Comparison of ENCODE assay signal across 10 mouse cellular contexts in genomic region chr1:133961281-133962134, GRCm38 (mm10). TPM values are rescaled to one million over a fixed set of nuclear protein-coding genes. Genes with fewer than 3 reads are reported as not detected.
DNase-seq lines count a peak whose midpoint lies in the region; ATAC-seq and TF ChIP-seq lines count a peak whose summit lies in the region.
"Had no signal": no experiment of that assay in that cellular context is flagged by ENCODE, and none has a peak within 500 bp of the region (broad histone marks: within the 10 kb centered on the region; RNA-seq: fewer than 3 reads in every experiment).

No protein-coding gene starts in this region.

- peak overlapping the region; percentile 62 for H3K4me2 ChIP-seq in heart, embryonic 15.5 days

- 12% methylated on average over 18 of the region's 18 CpGs for WGBS in heart, embryonic 15.5 days
- WGBS in lung, adult 2 months: 17% methylated on average over 18 of the region's 18 CpGs

- TF ChIP-seq CTCF in left cerebral cortex, adult 2 months (IDR thresholded peaks at IDR 0.05): peak; percentile 54
- TF ChIP-seq CTCF in embryonic fibroblast, embryonic 13.5 days (IDR thresholded peaks at IDR 0.05; ENCODE audit: borderline replicate concordance, insufficient read depth, low read length): peak; percentile 68; the same call in 1 of the 2 replicates
- TF ChIP-seq CTCF in lung, adult 2 months (IDR thresholded peaks at IDR 0.05; ENCODE audit: insufficient read depth, low read length): peak; percentile 70

- no peaks in the 10 kb centered on the region for H3K9me3 ChIP-seq in heart, embryonic 15.5 days (replicated peaks)

- no peak overlapping the region for H3K27ac ChIP-seq in left cerebral cortex, adult 2 months
- H3K27ac ChIP-seq in embryonic fibroblast, embryonic 13.5 days (ENCODE audit: insufficient read depth, low read length): peak overlapping the region; percentile 12
- H3K27ac ChIP-seq in heart, embryonic 15.5 days: peak overlapping the region; percentile 79

- H3K27me3 ChIP-seq in heart, embryonic 15.5 days: no peaks in the 10 kb centered on the region

- intact Hi-C loops in left cerebral cortex, adult 2 months (cut with DNase I): loop anchor here (1.0 kb wide), 1 partner anchor 87 kb away; no protein-coding TSS in a partner anchor

- no peak for TF ChIP-seq POLR2A in embryonic fibroblast, embryonic 13.5 days (IDR thresholded peaks at IDR 0.05; ENCODE audit: low read depth, low read length)
- TF ChIP-seq POLR2A in lung, adult 2 months (IDR thresholded peaks at IDR 0.05; ENCODE audit: borderline replicate concordance, extremely low read depth, low read depth, low read length): no peak

- peaks cover 10% of the 10 kb centered on the region for H3K4me1 ChIP-seq in embryonic fibroblast, embryonic 13.5 days (ENCODE audit: control insufficient read depth, insufficient read depth, low read length)
- peaks cover 27% of the 10 kb centered on the region for H3K4me1 ChIP-seq in heart, embryonic 15.5 days (replicated peaks)
- peaks cover 10% of the 10 kb centered on the region for H3K4me1 ChIP-seq in lung, adult 2 months (ENCODE audit: control insufficient read depth, insufficient read depth, low read length)

- ATAC-seq in heart, embryonic 15.5 days (replicated peaks; ENCODE audit: insufficient number of reproducible peaks, insufficient read depth, low FRiP score, low read depth): peak; percentile 92
- ATAC-seq in inflammation-experienced regulatory T-cells, adult 6 months: no peak

- no peak overlapping the region for H3K4me3 ChIP-seq in left cerebral cortex, adult 2 months
- no peak overlapping the region for H3K4me3 ChIP-seq in embryonic fibroblast, embryonic 13.5 days (ENCODE audit: insufficient read depth, low read length)
- H3K4me3 ChIP-seq in heart, embryonic 15.5 days: peak overlapping the region; percentile 29
- no peak overlapping the region for H3K4me3 ChIP-seq in lung, adult 2 months (replicated peaks; ENCODE audit: extremely low read depth, low read depth, low read length)

- DNase-seq in left cerebral cortex, adult 2 months (ENCODE audit: extremely low spot score in 1 of 2, low spot score in 2 of 2): peak; percentile 29 to 32
- no peak for DNase-seq in left cerebral cortex, adult 8-10 months (ENCODE audit: low spot score in 2 of 2)
- peak; percentile 96 for DNase-seq in kidney, postnatal 10 days
- peak; percentile 76 for DNase-seq in lung, adult 2 months
- DNase-seq in ovary, adult 18-20 months (ENCODE audit: low spot score): peak; percentile 75

- H3K36me3 ChIP-seq in heart, embryonic 15.5 days: no peaks in the 10 kb centered on the region

- peak overlapping the region; percentile 46; the same call in 1 of the 2 replicates for H3K9ac ChIP-seq in heart, embryonic 15.5 days

RNA-seq across cellular contexts. Expression of gene Prelp, which starts 40.3 kb away (rescaled TPM):
- total RNA-seq in left cerebral cortex, adult 2 months (2021): 10 to 100 TPM; 10.8 to 11.6 TPM
- 10 to 100 TPM in 2 of 4 experiments, 1 to 10 TPM in 2; 9.9 to 13.9 (median 11.0) TPM for total RNA-seq in left cerebral cortex, adult 8-10 months (2022)
- polyA plus RNA-seq in embryonic fibroblast, embryonic 13.5 days (2011; ENCODE audit: insufficient read length, low read depth, missing spikeins): 28.4 and 42.1 TPM in 2 replicates
- polyA plus RNA-seq in heart, embryonic 15.5 days (2015; fragmentation: Nextera tagmentation; extraction: Ambion mirVana): 4.0 and 5.8 TPM in 2 replicates
- 179 and 202 TPM in 2 replicates for polyA plus RNA-seq in lung, adult 2 months (2012; rRNA removed)
- not detected for polyA plus RNA-seq in inflammation-experienced regulatory T-cells, adult 6 months (2017; shearing (Covaris generic))
- total RNA-seq: CH12.LX; hematopoietic stem cell, adult 5-6 weeks had no signal

RNA-seq across cellular contexts. Expression of gene Optc, which starts 53.7 kb away (rescaled TPM):
- total RNA-seq in left cerebral cortex, adult 2 months (2021): 1 to 10 TPM in 1 of 2 experiments, under 1 TPM in 1; 0.81 to 1.2 TPM
- 1 to 10 TPM in 2 of 4 experiments, under 1 TPM in 1, not detected in 1; 0.93 to 1.7 (median 1.4) TPM for total RNA-seq in left cerebral cortex, adult 8-10 months (2022)
- 4.3 and 7.0 TPM in 2 replicates for polyA plus RNA-seq in embryonic fibroblast, embryonic 13.5 days (2011; ENCODE audit: insufficient read length, low read depth, missing spikeins)
- polyA plus RNA-seq in heart, embryonic 15.5 days (2015; fragmentation: Nextera tagmentation; extraction: Ambion mirVana): 0.18 and 0.36 TPM in 2 replicates
- polyA plus RNA-seq in lung, adult 2 months (2012; rRNA removed): 1.6 and 3.1 TPM in 2 replicates
- polyA plus RNA-seq in inflammation-experienced regulatory T-cells, adult 6 months (2017; shearing (Covaris generic)): not detected
- total RNA-seq: CH12.LX; hematopoietic stem cell, adult 5-6 weeks had no signal

Comparison
In these comparisons a context has a peak if more than half of its experiments do, and no peak if none do; other contexts are left out.
1. DNase-seq: peak in left cerebral cortex, adult 2 months (2 of 2), kidney, postnatal 10 days (single experiment), lung, adult 2 months (single experiment) and ovary, adult 18-20 months (single experiment); none in left cerebral cortex, adult 8-10 months (0 of 2).
2. Peak in every context shown above with its lines, with median percentiles within 50 percentile points of each other: CTCF ChIP-seq.